Mouse (Mus musculus) gastrocnemius, postnatal 10 days (tissue): Measurements from ENCODE around the gene Tbce. TPM values are rescaled to one million over a fixed set of nuclear protein-coding genes. Genes with fewer than 3 reads are reported as not detected.
A peak's percentile ranks its signal among the peaks of the same experiment; 100 is the strongest.

Source experiments
- DNase-seq: peaks from one replicate; pipeline ENCODE4 v3.0.0; 2021; ENCODE audit warnings: mixed read lengths
- total RNA-seq, 2 experiments: library from RNA; stranded (reverse); gene quantifications; 2 replicates each; pipeline ENCODE4 v1.2.3; 2021

The Tbce gene
- total RNA-seq, 2 experiments from 2014 or later = 23.6 to 32.4 TPM

- no peak for DNase-seq
Observed at GRCm38 (mm10) chr13:13966172-13966571, 73.3 kb downstream of the Tbce start.

- DNase-seq = no peak
Observed at GRCm38 (mm10) chr13:13965388-13965964, 74.0 kb downstream of the Tbce start.

GRCm38 (mm10) chr13:13961046-13961445 is 78.4 kb downstream of the Tbce start:
- DNase-seq = no peak

- DNase-seq = no peak
Observed at GRCm38 (mm10) chr13:13960211-13960610, 79.2 kb downstream of the Tbce start.

GRCm38 (mm10) chr13:13956686-13957085 is 82.8 kb downstream of the Tbce start:
- DNase-seq = no peak

GRCm38 (mm10) chr13:13954931-13955330 is 84.5 kb downstream of the Tbce start:
- DNase-seq = peak; percentile 50

- DNase-seq = peak; percentile 91
Observed at GRCm38 (mm10) chr13:13953874-13954832, 85.3 kb downstream of the Tbce start, which contains the start of gene B3galnt2. Gene B3galnt2 (plus strand): TSS chr13:13954469.

Other genes with a start within 250 kb of the Tbce start
- gene B3galnt2, start 85.2 kb downstream of the Tbce start, total RNA-seq = 10 to 100 TPM; 32.7 to 40.7 TPM
- 10 to 100 TPM; 15.5 to 22.0 TPM for gene Arid4b, start 23.6 kb upstream of the Tbce start, total RNA-seq
- gene Ggps1, start 23.9 kb upstream of the Tbce start, total RNA-seq = 10 to 100 TPM; 20.4 to 21.7 TPM